Mouse (Mus musculus) left cerebral cortex, adult 9 months (tissue): ENCODE data around the gene Ptgdr2.

Experiments
- DNase-seq, 2 experiments: peaks; one replicate each; pipeline ENCODE4 v3.0.0; 2022; ENCODE audit warnings: low spot score in 2 of 2

Ptgdr2 gene

GRCm38 (mm10) chr19:10937110-10937563, at the start of gene Ptgdr2:
TSS of gene Ptgdr2 (plus strand) at chr19:10937160.
- no peak for DNase-seq

GRCm38 (mm10) chr19:10892201-10892600, 44.8 kb upstream of the Ptgdr2 start:
- DNase-seq: no peak

- peak; percentile 93 to 98 for DNase-seq
Measured at GRCm38 (mm10) chr19:10895016-10895528, 41.9 kb upstream of the Ptgdr2 start, which contains the start of gene Prpf19. TSS of gene Prpf19 (plus strand) at chr19:10895231.

- DNase-seq: peak in 1 of 2 experiments; percentile 32
Measured at GRCm38 (mm10) chr19:10895708-10896107, 41.3 kb upstream of the Ptgdr2 start.

GRCm38 (mm10) chr19:10896849-10897248, 40.1 kb upstream of the Ptgdr2 start:
- DNase-seq: no peak

- no peak for DNase-seq
Measured at GRCm38 (mm10) chr19:10897491-10897890, 39.5 kb upstream of the Ptgdr2 start.

GRCm38 (mm10) chr19:10900315-10900714, 36.6 kb upstream of the Ptgdr2 start:
- no peak for DNase-seq

GRCm38 (mm10) chr19:10901046-10901445, 35.9 kb upstream of the Ptgdr2 start:
- DNase-seq: no peak

- DNase-seq: no peak
Measured at GRCm38 (mm10) chr19:10904512-10904911, 32.4 kb upstream of the Ptgdr2 start.

- DNase-seq: peak in 1 of 2 experiments; percentile 59
Measured at GRCm38 (mm10) chr19:10904927-10905727, 31.8 kb upstream of the Ptgdr2 start.

- DNase-seq: no peak
Measured at GRCm38 (mm10) chr19:10905728-10906000, 31.3 kb upstream of the Ptgdr2 start.

- peak in 1 of 2 experiments; percentile 70 for DNase-seq
Measured at GRCm38 (mm10) chr19:10907891-10908290, 29.1 kb upstream of the Ptgdr2 start.

GRCm38 (mm10) chr19:10909087-10909721, 27.8 kb upstream of the Ptgdr2 start:
- no peak for DNase-seq

GRCm38 (mm10) chr19:10914291-10914690, 22.7 kb upstream of the Ptgdr2 start:
- DNase-seq: no peak

GRCm38 (mm10) chr19:10914870-10915269, 22.1 kb upstream of the Ptgdr2 start:
- DNase-seq: no peak

GRCm38 (mm10) chr19:10916506-10916905, 20.5 kb upstream of the Ptgdr2 start:
- DNase-seq: no peak

GRCm38 (mm10) chr19:10918321-10918991, 18.5 kb upstream of the Ptgdr2 start:
- no peak for DNase-seq

GRCm38 (mm10) chr19:10920532-10920931, 16.4 kb upstream of the Ptgdr2 start, which contains the start of gene Zp1:
TSS of gene Zp1 (minus strand) at chr19:10920632.
- no peak for DNase-seq

GRCm38 (mm10) chr19:10921058-10921457, 15.9 kb upstream of the Ptgdr2 start:
- no peak for DNase-seq

GRCm38 (mm10) chr19:10924220-10924619, 12.7 kb upstream of the Ptgdr2 start:
- DNase-seq: no peak

- no peak for DNase-seq
Measured at GRCm38 (mm10) chr19:10926123-10926621, 10.8 kb upstream of the Ptgdr2 start.

GRCm38 (mm10) chr19:10926666-10927065, 10.3 kb upstream of the Ptgdr2 start:
- no peak for DNase-seq
